Mouse (Mus musculus) small intestine, adult 2 months (tissue): Measurements from ENCODE around the gene Cdkn1b. TPM values are rescaled to one million over a fixed set of nuclear protein-coding genes. Genes with fewer than 3 reads are reported as not detected.

Experiments used
- H3K27ac ChIP-seq: fragments of 200-500 bp; 2 replicates; pipeline ENCODE4 v1.5.1; 2012; ENCODE audit warnings: low read depth, low read length, control low read depth, inconsistent platforms; ENCODE audit not compliant: insufficient read depth
- H3K27me3 ChIP-seq: fragments of 200-500 bp; 2 replicates; pipeline ENCODE4 v1.6.1; 2012; ENCODE audit warnings: mild to moderate bottlenecking, moderate library complexity, low read length, inconsistent platforms; ENCODE audit not compliant: control insufficient read depth, insufficient read depth
- H3K36me3 ChIP-seq: fragments of 200-500 bp; 2 replicates; pipeline ENCODE4 v1.6.1; 2012; ENCODE audit warnings: mild to moderate bottlenecking, low read length, control low read depth, inconsistent platforms; ENCODE audit not compliant: control insufficient read depth, insufficient read depth
- H3K4me1 ChIP-seq: fragments of 200-500 bp; 2 replicates; pipeline ENCODE4 v1.6.1; 2012; ENCODE audit warnings: low read length, inconsistent platforms, mixed read lengths; ENCODE audit not compliant: control insufficient read depth, insufficient read depth, insufficient read length
- H3K4me3 ChIP-seq: fragments of 200-500 bp; 2 replicates; pipeline ENCODE4 v1.5.1; 2012; ENCODE audit warnings: low read depth, mild to moderate bottlenecking, control low read depth, inconsistent platforms, low read length, moderate library complexity
- CTCF ChIP-seq: fragments of 200-500 bp; IDR thresholded peaks from 2 replicates; pipeline ENCODE4 v1.5.1; 2012; ENCODE audit warnings: low read depth, mild to moderate bottlenecking, control low read depth, inconsistent platforms, low read length, moderate library complexity, mixed read lengths; ENCODE audit not compliant: insufficient replicate concordance, insufficient read length; ENCODE audit errors: extremely low read depth
- POLR2A ChIP-seq: fragments of 200-500 bp; IDR thresholded peaks from 2 replicates; pipeline ENCODE4 v1.6.1; 2012; ENCODE audit warnings: low read depth, mild to moderate bottlenecking, control low read depth, inconsistent platforms, low read length, moderate library complexity
- WGBS: fragments of 180-500 bp; shearing (Covaris S2); methylation state at CpG from one replicate; pipeline ENCODE4 v1.1.7; 2018; 5-methylcytosine and 5-hydroxymethylcytosine counted together
- polyA plus RNA-seq: library from polyadenylated mRNA; depleted of rRNA; stranded (reverse); fragments of >200 nt; gene quantifications from 2 replicates; pipeline ENCODE4 v1.2.3, GENCODE M21; 2012

The Cdkn1b gene
- polyA plus RNA-seq, 1 experiment: 16.3 TPM

GRCm38 (mm10) chr6:134903891-134904884, 16.0 kb upstream of the Cdkn1b start:
- Histone ChIP-seq H3K27me3 (no peaks in the 10 kb centered on the region), H3K36me3 (no peaks in the 10 kb centered on the region), H3K4me3 (no peak overlapping the region), H3K27ac (no peak overlapping the region), H3K4me1 (peaks cover 3% of the 10 kb centered on the region; the same call in 1 of the 2 replicates)
- 84% methylated on average over 10 of the region's 10 CpGs for WGBS
- TF ChIP-seq CTCF (no peak), POLR2A (no peak)

GRCm38 (mm10) chr6:134905811-134906210, 14.4 kb upstream of the Cdkn1b start:
- no peaks in the 10 kb centered on the region for H3K36me3 ChIP-seq
- H3K4me1 ChIP-seq: no peaks in the 10 kb centered on the region
- 96% methylated on average over 1 of the region's 1 CpGs for WGBS
- H3K27me3 ChIP-seq: no peaks in the 10 kb centered on the region
- no peak overlapping the region for H3K27ac ChIP-seq
- no peak overlapping the region for H3K4me3 ChIP-seq
- TF ChIP-seq POLR2A (no peak), CTCF (no peak)

GRCm38 (mm10) chr6:134914523-134914922, 5.7 kb upstream of the Cdkn1b start:
- peak overlapping the region; percentile 46; the same call in 1 of the 2 replicates for H3K27ac ChIP-seq
- 32% methylated on average over 5 of the region's 5 CpGs for WGBS
- TF ChIP-seq POLR2A: no peak
- TF ChIP-seq CTCF: no peak
- no peak overlapping the region for H3K4me3 ChIP-seq
- H3K4me1 ChIP-seq: peaks cover 9% of the 10 kb centered on the region
- H3K27me3 ChIP-seq: no peaks in the 10 kb centered on the region
- no peaks in the 10 kb centered on the region for H3K36me3 ChIP-seq

- TF ChIP-seq POLR2A: no peak; the same call in 1 of the 2 replicates
- no peak for TF ChIP-seq CTCF
- WGBS: under 1% methylated on average over 11 of the region's 11 CpGs
These were observed 3.6 kb upstream of the Cdkn1b start for GRCm38 (mm10) chr6:134916641-134917040.

GRCm38 (mm10) chr6:134917087-134917486, 3.1 kb upstream of the Cdkn1b start:
- Histone ChIP-seq H3K36me3 (peaks cover 2% of the 10 kb centered on the region; the same call in 1 of the 2 replicates), H3K4me3 (peak overlapping the region; percentile 58; the same call in 1 of the 2 replicates), H3K27ac (peak overlapping the region; percentile 64), H3K4me1 (peaks cover 9% of the 10 kb centered on the region), H3K27me3 (no peaks in the 10 kb centered on the region)
- WGBS: 2% methylated on average over 11 of the region's 11 CpGs
- TF ChIP-seq CTCF (no peak), POLR2A (no peak)

More at GRCm38 (mm10) chr6:134916641-134917040, 3.6 kb upstream of the Cdkn1b start:
- Histone ChIP-seq H3K27me3 (no peaks in the 10 kb centered on the region), H3K4me3 (peak overlapping the region; percentile 58), H3K27ac (peak overlapping the region; percentile 64), H3K36me3 (no peaks in the 10 kb centered on the region), H3K4me1 (peaks cover 9% of the 10 kb centered on the region)

- 84% methylated on average over 10 of the region's 10 CpGs for whole genome bisulfite sequencing
- TF ChIP-seq CTCF (no peak), POLR2A (no peak)
- Histone ChIP-seq H3K36me3 (peaks cover 6% of the 10 kb centered on the region), H3K4me3 (no peak overlapping the region), H3K27me3 (no peaks in the 10 kb centered on the region), H3K27ac (no peak overlapping the region), H3K4me1 (peaks cover 9% of the 10 kb centered on the region)
These were observed 1.4 kb upstream of the Cdkn1b start for GRCm38 (mm10) chr6:134918769-134919168.

- peak overlapping the region; percentile 79 for H3K4me3 ChIP-seq
- WGBS: 4% methylated on average over 37 of the region's 37 CpGs
- H3K27ac ChIP-seq: peak overlapping the region; percentile 81
- TF ChIP-seq POLR2A: no peak
- no peak for TF ChIP-seq CTCF
- H3K4me1 ChIP-seq: peaks cover 4% of the 10 kb centered on the region
- H3K27me3 ChIP-seq: no peaks in the 10 kb centered on the region
- H3K36me3 ChIP-seq: peaks cover 6% of the 10 kb centered on the region
These were observed 551 bp upstream of the Cdkn1b start for GRCm38 (mm10) chr6:134919511-134920189.
